Mouse (Mus musculus) hindbrain, embryonic 11.5 days (tissue): ENCODE data around the gene Kcnn3. TPM values are rescaled to one million over a fixed set of nuclear protein-coding genes. Genes with fewer than 3 reads are reported as not detected.

Experiments used
- ATAC-seq: fragments of 200-750 bp; cut with Nextera tagmentation; 2 replicates; pipeline ENCODE4 v1.8.0; 2017; ENCODE audit warnings: mild to moderate bottlenecking, moderate TSS enrichment, moderate library complexity; ENCODE audit not compliant: low FRiP score
- DNase-seq: peaks from one replicate; pipeline ENCODE4 v3.0.0-alpha.2; 2015; ENCODE audit warnings: low spot score
- H3K27ac ChIP-seq: fragments of 300-500 bp; sonication (generic); 2 replicates; pipeline ENCODE4 v1.5.1; 2014; ENCODE audit warnings: mild to moderate bottlenecking, low read depth, low read length
- H3K27me3 ChIP-seq: fragments of 300-500 bp; sonication (generic); 2 replicates; pipeline ENCODE4 v1.6.1; 2014; ENCODE audit warnings: mild to moderate bottlenecking, low read length, moderate library complexity, mixed read lengths; ENCODE audit not compliant: control insufficient read depth, insufficient read depth
- H3K36me3 ChIP-seq: fragments of 300-500 bp; sonication (generic); 2 replicates; pipeline ENCODE4 v1.6.1; 2014; ENCODE audit warnings: mild to moderate bottlenecking, low read length, moderate library complexity, mixed read lengths; ENCODE audit not compliant: control insufficient read depth, insufficient read depth
- H3K4me1 ChIP-seq: fragments of 300-500 bp; sonication (generic); replicated peaks from 2 replicates; pipeline ENCODE4 v1.6.1; 2014; ENCODE audit warnings: low read length, mixed read lengths; ENCODE audit not compliant: control insufficient read depth, insufficient read depth
- H3K4me2 ChIP-seq: fragments of 300-500 bp; sonication (generic); replicated peaks from 2 replicates; pipeline ENCODE4 v1.6.1; 2014; ENCODE audit warnings: mild to moderate bottlenecking, low read depth, low read length
- H3K4me3 ChIP-seq: fragments of 300-500 bp; sonication (generic); 2 replicates; pipeline ENCODE4 v1.5.1; 2014; ENCODE audit warnings: low read depth, low read length
- H3K9ac ChIP-seq: fragments of 300-500 bp; sonication (generic); 2 replicates; pipeline ENCODE4 v1.6.1; 2014; ENCODE audit warnings: low read depth, low read length
- H3K9me3 ChIP-seq: fragments of 300-500 bp; sonication (generic); 2 replicates; pipeline ENCODE4 v1.6.1; 2016; ENCODE audit warnings: low read length; ENCODE audit not compliant: control insufficient read depth
- WGBS: fragments of 180-500 bp; shearing (Covaris S2); extraction: QIAGEN DNeasy Blood & Tissue Kit; methylation state at CpG from one replicate; pipeline ENCODE4 v1.1.7; 2014; 5-methylcytosine and 5-hydroxymethylcytosine counted together
- polyA plus RNA-seq: library from polyadenylated mRNA; unstranded; fragments of >200 nt; fragmentation: Nextera tagmentation; extraction: Ambion mirVana; gene quantifications from 2 replicates; pipeline ENCODE4 v1.2.1, GENCODE M21; 2014

Kcnn3 gene
- polyA plus RNA-seq, 1 experiment from 2014 or later: 2.9 TPM

DNA sequence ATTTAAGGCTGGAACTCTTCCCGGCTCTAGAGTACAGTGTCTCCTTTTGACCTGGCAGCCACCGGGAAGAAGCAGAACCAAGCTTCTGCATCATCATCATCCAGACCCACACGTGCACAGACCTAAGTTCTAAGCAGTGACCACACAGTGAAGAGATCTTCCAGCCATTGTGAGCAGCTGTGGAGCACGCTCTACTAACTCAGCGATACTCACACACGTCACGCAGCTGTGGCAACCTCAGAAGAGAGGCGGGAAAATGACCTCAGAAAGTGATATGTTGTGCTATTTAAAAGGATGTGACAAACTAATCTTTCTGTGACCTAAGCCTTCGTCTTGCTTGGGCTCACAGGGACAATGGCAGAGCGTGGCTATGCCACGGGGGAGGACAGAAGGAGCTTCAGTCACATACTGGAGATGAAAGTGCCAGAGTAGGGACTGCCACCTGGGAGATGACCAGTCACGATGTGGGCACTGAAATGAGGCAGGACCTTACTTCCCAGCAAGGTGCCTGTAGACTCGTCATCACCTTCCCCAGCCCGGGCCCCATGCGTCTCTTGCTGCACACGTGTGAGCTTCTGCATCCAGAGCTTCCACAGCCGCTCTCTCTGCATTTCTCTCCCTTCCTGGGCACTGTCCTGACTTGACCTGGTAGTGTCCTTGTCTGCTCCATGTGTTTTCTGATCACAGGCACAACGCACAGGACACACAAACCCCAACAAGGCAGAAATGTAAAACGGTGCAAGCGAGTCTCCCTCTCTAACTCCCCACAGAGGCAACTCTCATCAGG, 32.9 kb upstream of the Kcnn3 start:
- Histone ChIP-seq H3K9ac (no peak overlapping the region), H3K9me3 (no peaks in the 10 kb centered on the region), H3K4me3 (no peak overlapping the region), H3K27me3 (no peaks in the 10 kb centered on the region), H3K27ac (no peak overlapping the region), H3K4me2 (no peak overlapping the region), H3K4me1 (no peaks in the 10 kb centered on the region), H3K36me3 (no peaks in the 10 kb centered on the region)
- ATAC-seq (no peak), DNase-seq (no peak)
- 64% methylated on average over 20 of the region's 20 CpGs for WGBS

DNA sequence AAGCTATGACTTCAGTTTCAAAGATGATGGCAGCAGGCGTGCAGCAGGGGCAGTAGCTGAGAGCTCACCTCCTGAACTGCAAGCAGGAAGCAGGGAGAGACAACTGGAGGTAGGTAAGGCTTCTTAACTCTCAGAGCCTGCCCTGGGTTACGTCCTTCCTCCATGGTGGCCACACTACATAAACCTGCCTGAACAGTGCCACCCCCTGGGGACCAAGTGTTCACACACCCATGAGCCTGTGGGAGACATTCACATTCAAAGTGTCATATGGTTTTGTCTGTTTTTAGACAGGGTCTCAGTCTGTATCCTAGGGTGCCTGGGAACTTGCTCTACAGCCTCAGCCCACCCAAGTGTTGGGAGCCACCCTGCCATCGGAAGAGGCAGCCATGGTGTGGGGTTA, 29.2 kb upstream of the Kcnn3 start:
- H3K9ac ChIP-seq: no peak overlapping the region
- no peaks in the 10 kb centered on the region for H3K4me1 ChIP-seq
- no peak for DNase-seq
- no peaks in the 10 kb centered on the region for H3K27me3 ChIP-seq
- no peak overlapping the region for H3K27ac ChIP-seq
- H3K36me3 ChIP-seq: no peaks in the 10 kb centered on the region
- H3K9me3 ChIP-seq: no peaks in the 10 kb centered on the region
- H3K4me3 ChIP-seq: no peak overlapping the region
- no peak overlapping the region for H3K4me2 ChIP-seq
- no peak for ATAC-seq
- WGBS: 89% methylated on average over 3 of the region's 3 CpGs

GRCm38 (mm10) chr3:89491559-89491958, 28.4 kb upstream of the Kcnn3 start:
- no peak for DNase-seq
- WGBS: 86% methylated on average over 5 of the region's 5 CpGs

GRCm38 (mm10) chr3:89492701-89493151, 27.2 kb upstream of the Kcnn3 start:
- 33% methylated on average over 8 of the region's 8 CpGs for WGBS
- DNase-seq (no peak), ATAC-seq (no peak)
- H3K9ac ChIP-seq: no peak overlapping the region
- no peaks in the 10 kb centered on the region for H3K27me3 ChIP-seq
- H3K4me3 ChIP-seq: no peak overlapping the region
- no peaks in the 10 kb centered on the region for H3K9me3 ChIP-seq
- no peaks in the 10 kb centered on the region for H3K36me3 ChIP-seq
- no peak overlapping the region for H3K4me2 ChIP-seq
- no peak overlapping the region for H3K27ac ChIP-seq
- H3K4me1 ChIP-seq: no peaks in the 10 kb centered on the region

More at GRCm38 (mm10) chr3:89491559-89491958, 28.4 kb upstream of the Kcnn3 start:
- no peak overlapping the region for H3K4me3 ChIP-seq
- no peaks in the 10 kb centered on the region for H3K4me1 ChIP-seq
- H3K4me2 ChIP-seq: no peak overlapping the region
- H3K9ac ChIP-seq: no peak overlapping the region
- no peaks in the 10 kb centered on the region for H3K9me3 ChIP-seq
- no peak for ATAC-seq
- no peaks in the 10 kb centered on the region for H3K27me3 ChIP-seq
- no peak overlapping the region for H3K27ac ChIP-seq
- no peaks in the 10 kb centered on the region for H3K36me3 ChIP-seq

- 87% methylated on average over 5 of the region's 5 CpGs for WGBS
Observed at GRCm38 (mm10) chr3:89494630-89495029, 25.3 kb upstream of the Kcnn3 start.

GRCm38 (mm10) chr3:89496366-89496765, 23.6 kb upstream of the Kcnn3 start:
- Histone ChIP-seq H3K4me2 (no peak overlapping the region), H3K27me3 (no peaks in the 10 kb centered on the region), H3K36me3 (no peaks in the 10 kb centered on the region), H3K4me3 (no peak overlapping the region), H3K27ac (no peak overlapping the region), H3K4me1 (no peaks in the 10 kb centered on the region), H3K9me3 (no peaks in the 10 kb centered on the region), H3K9ac (no peak overlapping the region)
- no peak for ATAC-seq
- no peak for DNase-seq
- 68% methylated on average over 3 of the region's 3 CpGs for WGBS

More at GRCm38 (mm10) chr3:89494630-89495029, 25.3 kb upstream of the Kcnn3 start:
- H3K4me3 ChIP-seq: no peak overlapping the region
- H3K27ac ChIP-seq: no peak overlapping the region
- ATAC-seq: no peak
- no peaks in the 10 kb centered on the region for H3K4me1 ChIP-seq
- no peak overlapping the region for H3K9ac ChIP-seq
- no peak overlapping the region for H3K4me2 ChIP-seq
- no peaks in the 10 kb centered on the region for H3K9me3 ChIP-seq
- H3K27me3 ChIP-seq: no peaks in the 10 kb centered on the region
- no peaks in the 10 kb centered on the region for H3K36me3 ChIP-seq
- no peak for DNase-seq

- H3K4me2 ChIP-seq: no peak overlapping the region
- no peak for ATAC-seq
- DNase-seq: no peak
- no peak overlapping the region for H3K9ac ChIP-seq
- WGBS: 53% methylated on average over 7 of the region's 7 CpGs
- no peaks in the 10 kb centered on the region for H3K9me3 ChIP-seq
- no peaks in the 10 kb centered on the region for H3K36me3 ChIP-seq
- H3K4me3 ChIP-seq: no peak overlapping the region
- H3K27me3 ChIP-seq: no peaks in the 10 kb centered on the region
- no peak overlapping the region for H3K27ac ChIP-seq
- H3K4me1 ChIP-seq: no peaks in the 10 kb centered on the region
Observed at GRCm38 (mm10) chr3:89499696-89500095, 20.3 kb upstream of the Kcnn3 start.

- no peaks in the 10 kb centered on the region for H3K9me3 ChIP-seq
Observed at GRCm38 (mm10) chr3:89501486-89501885, 18.5 kb upstream of the Kcnn3 start.

GRCm38 (mm10) chr3:89502551-89502950, 17.4 kb upstream of the Kcnn3 start:
- no peaks in the 10 kb centered on the region for H3K27me3 ChIP-seq

More at GRCm38 (mm10) chr3:89501486-89501885, 18.5 kb upstream of the Kcnn3 start:
- no peaks in the 10 kb centered on the region for H3K36me3 ChIP-seq
- DNase-seq (no peak), ATAC-seq (no peak)
- H3K4me2 ChIP-seq: no peak overlapping the region
- H3K27ac ChIP-seq: no peak overlapping the region
- no peaks in the 10 kb centered on the region for H3K27me3 ChIP-seq
- H3K4me1 ChIP-seq: no peaks in the 10 kb centered on the region
- H3K4me3 ChIP-seq: no peak overlapping the region
- H3K9ac ChIP-seq: no peak overlapping the region

More at GRCm38 (mm10) chr3:89502551-89502950, 17.4 kb upstream of the Kcnn3 start:
- no peak overlapping the region for H3K9ac ChIP-seq
- WGBS: 89% methylated on average over 7 of the region's 7 CpGs
- DNase-seq (no peak), ATAC-seq (no peak)
- no peak overlapping the region for H3K4me3 ChIP-seq
- H3K4me1 ChIP-seq: no peaks in the 10 kb centered on the region
- no peaks in the 10 kb centered on the region for H3K36me3 ChIP-seq
- no peaks in the 10 kb centered on the region for H3K9me3 ChIP-seq
- no peak overlapping the region for H3K4me2 ChIP-seq
- no peak overlapping the region for H3K27ac ChIP-seq
